Mouse (Mus musculus) gonadal fat pad, adult 2 months (tissue): ENCODE results near the gene Isca1. TPM values are rescaled to one million over a fixed set of nuclear protein-coding genes. Genes with fewer than 3 reads are reported as not detected.

ENCODE experiments used
- polyA plus RNA-seq: library from polyadenylated mRNA; depleted of rRNA; stranded (reverse); fragments of >200 nt; gene quantifications from 2 replicates; pipeline ENCODE4 v1.2.3, GENCODE M21; 2012; rRNA removed

Isca1 gene
- polyA plus RNA-seq, 1 experiment: 148 TPM

Other genes starting within 250 kb of the Isca1 start
- gene Agtpbp1, start 184.6 kb downstream of the Isca1 start, polyA plus RNA-seq: 8.8 and 11.0 TPM in 2 replicates
- 24.1 and 33.8 TPM in 2 replicates for gene Naa35, start 184.6 kb downstream of the Isca1 start, polyA plus RNA-seq
- gene Golm1, start 94.0 kb downstream of the Isca1 start, polyA plus RNA-seq: 18.9 and 22.8 TPM in 2 replicates
- gene 4921517D22Rik, start 75.7 kb downstream of the Isca1 start, polyA plus RNA-seq: 0.05 TPM in 1 of 2 replicates, not detected in the other
- gene Spata31d1a, start 59.5 kb downstream of the Isca1 start, polyA plus RNA-seq: 0.20 and 0.24 TPM in 2 replicates
- gene Spata31d1b, start 57.5 kb downstream of the Isca1 start, polyA plus RNA-seq: 0.18 and 0.43 TPM in 2 replicates
- 0.04 and 0.24 TPM in 2 replicates for gene Spata31d1d, start 38.1 kb downstream of the Isca1 start, polyA plus RNA-seq
- 0.04 and 0.13 TPM in 2 replicates for gene 1700014D04Rik, start 23.1 kb downstream of the Isca1 start, polyA plus RNA-seq
- not detected in 2 replicates for gene Gm49354, start 12.4 kb upstream of the Isca1 start, polyA plus RNA-seq
- gene Tut7, start 53.3 kb upstream of the Isca1 start, polyA plus RNA-seq: 17.1 and 19.0 TPM in 2 replicates